Mouse (Mus musculus) intestine, postnatal 0 days (tissue): ENCODE data around the gene Cox7a2l. TPM values are rescaled to one million over a fixed set of nuclear protein-coding genes. Genes with fewer than 3 reads are reported as not detected.
A peak's percentile ranks its signal among the peaks of the same experiment; 100 is the strongest.

Experiments
- ATAC-seq: fragments of 200-750 bp; cut with Nextera tagmentation; 2 replicates; pipeline ENCODE4 v1.8.0; 2017; ENCODE audit warnings: mild to moderate bottlenecking, moderate TSS enrichment, moderate library complexity
- H3K27ac ChIP-seq: fragments of 300-500 bp; sonication (generic); 2 replicates; pipeline ENCODE4 v1.5.1; 2014; ENCODE audit warnings: mild to moderate bottlenecking, low read depth, low read length, moderate library complexity
- H3K27me3 ChIP-seq: fragments of 300-500 bp; sonication (generic); replicated peaks from 2 replicates; pipeline ENCODE4 v1.6.1; 2014; ENCODE audit warnings: low read length, mixed read lengths; ENCODE audit not compliant: control insufficient read depth, insufficient read depth
- H3K36me3 ChIP-seq: fragments of 300-500 bp; sonication (generic); 2 replicates; pipeline ENCODE4 v1.6.1; 2014; ENCODE audit warnings: mild to moderate bottlenecking, moderate library complexity; ENCODE audit not compliant: control insufficient read depth, insufficient read depth
- H3K4me1 ChIP-seq: fragments of 300-500 bp; sonication (generic); replicated peaks from 2 replicates; pipeline ENCODE4 v1.6.1; 2014; ENCODE audit warnings: antibody characterized with exemption, low read length, mixed read lengths; ENCODE audit not compliant: control insufficient read depth, insufficient read depth
- H3K4me2 ChIP-seq: fragments of 300-500 bp; sonication (generic); replicated peaks from 2 replicates; pipeline ENCODE4 v1.6.1; 2014; ENCODE audit warnings: low read depth, mild to moderate bottlenecking, moderate library complexity
- H3K4me3 ChIP-seq: fragments of 300-500 bp; sonication (generic); 2 replicates; pipeline ENCODE4 v1.5.1; 2014; ENCODE audit warnings: low read depth, low read length
- H3K9ac ChIP-seq: fragments of 300-500 bp; sonication (generic); 2 replicates; pipeline ENCODE4 v1.6.1; 2014; ENCODE audit warnings: mild to moderate bottlenecking, low read depth, low read length
- H3K9me3 ChIP-seq: fragments of 300-500 bp; sonication (generic); 2 replicates; pipeline ENCODE4 v1.6.1; 2016; ENCODE audit warnings: mixed run types; ENCODE audit not compliant: control insufficient read depth
- CTCF ChIP-seq: sonication (generic); IDR thresholded peaks from 2 replicates; pipeline ENCODE4 v1.5.1; 2016; ENCODE audit warnings: low read depth, mild to moderate bottlenecking, control low read depth, antibody characterized with exemption, moderate library complexity
- WGBS: fragments of 180-500 bp; shearing (Covaris S2); extraction: QIAGEN DNeasy Blood & Tissue Kit; methylation state at CpG from one replicate; pipeline ENCODE4 v1.1.7; 2014; 5-methylcytosine and 5-hydroxymethylcytosine counted together
- polyA plus RNA-seq: library from polyadenylated mRNA; unstranded; fragments of >200 nt; fragmentation: Nextera tagmentation; extraction: Ambion mirVana; gene quantifications from 2 replicates; pipeline ENCODE4 v1.2.1, GENCODE M21; 2015

The Cox7a2l gene
- polyA plus RNA-seq, 1 experiment from 2014 or later = 226 TPM

- ATAC-seq = no peak
- 71% methylated on average over 3 of the region's 3 CpGs for WGBS
Observed at GRCm38 (mm10) chr17:83487762-83488161, 29.4 kb downstream of the Cox7a2l start.

GRCm38 (mm10) chr17:83483784-83484183 lies 33.3 kb downstream of the Cox7a2l start:
- Histone ChIP-seq H3K36me3 (peaks cover 26% of the 10 kb centered on the region), H3K27me3 (no peaks in the 10 kb centered on the region), H3K4me2 (no peak overlapping the region), H3K4me3 (no peak overlapping the region), H3K4me1 (no peaks in the 10 kb centered on the region), H3K27ac (0 out of 2 replicates have a peak overlapping the region, but pooled peaks have one; percentile 75), H3K9ac (no peak overlapping the region), H3K9me3 (no peaks in the 10 kb centered on the region)
- no peak for ATAC-seq
- WGBS = 76% methylated on average over 2 of the region's 2 CpGs
- no peak for TF ChIP-seq CTCF

More at GRCm38 (mm10) chr17:83487762-83488161, 29.4 kb downstream of the Cox7a2l start:
- no peak for TF ChIP-seq CTCF
- no peaks in the 10 kb centered on the region for H3K4me1 ChIP-seq
- H3K27ac ChIP-seq = no peak overlapping the region
- H3K9ac ChIP-seq = no peak overlapping the region
- H3K4me2 ChIP-seq = no peak overlapping the region
- no peaks in the 10 kb centered on the region for H3K27me3 ChIP-seq
- no peaks in the 10 kb centered on the region for H3K9me3 ChIP-seq
- no peak overlapping the region for H3K4me3 ChIP-seq
- H3K36me3 ChIP-seq = no peaks in the 10 kb centered on the region

- 55% methylated on average over 7 of the region's 7 CpGs for WGBS
- H3K4me1 ChIP-seq = no peaks in the 10 kb centered on the region
- H3K4me2 ChIP-seq = peak overlapping the region; percentile 7; the same call in 1 of the 2 replicates
- ATAC-seq = peak; percentile 84
- H3K4me3 ChIP-seq = no peak overlapping the region
- H3K9ac ChIP-seq = no peak overlapping the region
- no peaks in the 10 kb centered on the region for H3K27me3 ChIP-seq
- H3K27ac ChIP-seq = peak overlapping the region; percentile 75
- no peak for TF ChIP-seq CTCF
- no peaks in the 10 kb centered on the region for H3K9me3 ChIP-seq
- peaks cover 35% of the 10 kb centered on the region for H3K36me3 ChIP-seq
Observed at GRCm38 (mm10) chr17:83482817-83483536, 34.2 kb downstream of the Cox7a2l start.

- no peak overlapping the region for H3K4me2 ChIP-seq
- H3K9ac ChIP-seq = no peak overlapping the region
- ATAC-seq = no peak
- TF ChIP-seq CTCF = no peak
- H3K36me3 ChIP-seq = peaks cover 48% of the 10 kb centered on the region
- no peaks in the 10 kb centered on the region for H3K27me3 ChIP-seq
- H3K4me3 ChIP-seq = no peak overlapping the region
- H3K27ac ChIP-seq = peak overlapping the region; percentile 68; the same call in 1 of the 2 replicates
- H3K4me1 ChIP-seq = no peaks in the 10 kb centered on the region
- 71% methylated on average over 7 of the region's 7 CpGs for WGBS
- no peaks in the 10 kb centered on the region for H3K9me3 ChIP-seq
Observed at GRCm38 (mm10) chr17:83481551-83481950, 35.6 kb downstream of the Cox7a2l start.

- Histone ChIP-seq H3K36me3 (peaks cover 89% of the 10 kb centered on the region), H3K4me3 (no peak overlapping the region), H3K9ac (no peak overlapping the region), H3K27me3 (no peaks in the 10 kb centered on the region), H3K4me2 (no peak overlapping the region), H3K27ac (no peak overlapping the region), H3K4me1 (no peaks in the 10 kb centered on the region), H3K9me3 (no peaks in the 10 kb centered on the region)
- ATAC-seq = no peak
- WGBS = 97% methylated on average over 12 of the region's 12 CpGs
- no peak for TF ChIP-seq CTCF
Observed at GRCm38 (mm10) chr17:83477089-83477488, 40.0 kb downstream of the Cox7a2l start.

- Histone ChIP-seq H3K4me1 (no peaks in the 10 kb centered on the region), H3K27ac (no peak overlapping the region), H3K36me3 (peaks cover 50% of the 10 kb centered on the region), H3K9me3 (no peaks in the 10 kb centered on the region), H3K4me3 (no peak overlapping the region), H3K9ac (no peak overlapping the region), H3K4me2 (no peak overlapping the region), H3K27me3 (no peaks in the 10 kb centered on the region)
- no peak for TF ChIP-seq CTCF
- no peak for ATAC-seq
- 96% methylated on average over 2 of the region's 2 CpGs for WGBS
Observed at GRCm38 (mm10) chr17:83469586-83469985, 47.5 kb downstream of the Cox7a2l start.
